Comparison of ENCODE assay signal across 8 mouse cellular contexts in genomic region chr17:80455648-80456047, GRCm38 (mm10). TPM values are rescaled to one million over a fixed set of nuclear protein-coding genes. Genes with fewer than 3 reads are reported as not detected.
DNase-seq lines count a peak whose midpoint lies in the region; ATAC-seq and TF ChIP-seq lines count a peak whose summit lies in the region.

No protein-coding gene starts in this region.

- peak; percentile 95 for TF ChIP-seq RAD21 in CH12.LX (IDR thresholded peaks at IDR 0.05; ENCODE audit: low read depth, low read length)

- dilution Hi-C loops in CH12.LX (cut with MboI; ENCODE audit: extremely low pct_ligation_motif_present, extremely low pct_unique_long_range_greater_than_20kb, low sequenced_read_pairs), result loop anchor here (25.0 kb wide), 1 partner anchor 107 kb away; no protein-coding TSS in a partner anchor

- no peak for ATAC-seq in Patski
- peak; percentile 32 to 59; a peak in 1 of 4 replicates for ATAC-seq in hematopoietic stem cell, adult 5-6 weeks (replicated peaks in 1 of 2; ENCODE audit: insufficient read depth in 1 of 2, low FRiP score in 2 of 2, low TSS enrichment in 1 of 2, low read depth in 1 of 2, poor library complexity in 2 of 2, severe bottlenecking in 2 of 2)
- ATAC-seq in neutrophil, adult 5-6 weeks (ENCODE audit: extremely low read depth, insufficient number of reproducible peaks, low FRiP score, poor library complexity, severe bottlenecking), result peak; percentile 76

- peaks cover 11 to 64% of the 10 kb centered on the region in 2 experiments for H3K36me3 ChIP-seq in CH12.LX (replicated peaks in 1 of 2; ENCODE audit: control insufficient read depth in 1 of 2, insufficient read depth in 1 of 2, low read length in 1 of 2)

- DNase-seq in kidney, postnatal 14 days, result peak; percentile 37
- no peak for DNase-seq in kidney, postnatal 4 days
- DNase-seq in CH12.LX (ENCODE audit: extremely low read depth) (peak; percentile 62), Patski (ENCODE audit: low read depth, low spot score) (no peak)
- no peak for DNase-seq in adrenal gland, adult 2 months
- no peak for DNase-seq in spleen, adult 18-20 months

- H3K9ac ChIP-seq in CH12.LX (ENCODE audit: insufficient read depth, low read depth), result no peak overlapping the region

- TF ChIP-seq CTCF in CH12.LX (conservative IDR thresholded peaks at IDR 0.05 in 1 of 2, IDR thresholded peaks at IDR 0.05 in 1 of 2; ENCODE audit: low read depth in 2 of 2, low read length in 2 of 2), result peak; percentile 63 to 94
- TF ChIP-seq CTCF in Patski (IDR thresholded peaks at IDR 0.05), result peak; percentile 65

- no peak overlapping the region for H3K27ac ChIP-seq in CH12.LX (ENCODE audit: insufficient read depth, low read depth)

- no peak overlapping the region for H3K4me3 ChIP-seq in CH12.LX (replicated peaks in 1 of 3; ENCODE audit: low read depth in 2 of 3, low read length in 2 of 3, poor library complexity in 1 of 3)

- no peaks in the 10 kb centered on the region for H3K27me3 ChIP-seq in CH12.LX (replicated peaks)
- no peaks in the 10 kb centered on the region for H3K27me3 ChIP-seq in Patski

- H3K4me2 ChIP-seq in CH12.LX (ENCODE audit: insufficient read depth, low read depth, poor library complexity, severe bottlenecking), result no peak overlapping the region

- in situ Hi-C loops in CH12.LX (cut with MboI; ENCODE audit: low pct_ligation_motif_present, low pct_unique_long_range_greater_than_20kb, low sequenced_read_pairs), result no loop called here
- in situ Hi-C loops in Patski (cut with MboI; ENCODE audit: low pct_unique_long_range_greater_than_20kb), result loop anchor here (10.0 to 25.0 kb wide), 2 partner anchors 99 to 557 kb away; no protein-coding TSS in a partner anchor

- POLR2A ChIA-PET in Patski (lab: Charles Lee), result no interaction called here

- CTCF ChIA-PET in Patski (lab: Charles Lee), result interaction anchor here (0.6 to 3.5 kb wide), 15 partner anchors 8 to 148 kb away, joined by 3 to 41 read pairs (median 3); partner anchors contain the start of gene Arhgef33

- no peak for TF ChIP-seq EP300 in CH12.LX (IDR thresholded peaks at IDR 0.05; ENCODE audit: low read length)

- no peaks in the 10 kb centered on the region; a peak in 1 of 4 replicates for H3K4me1 ChIP-seq in CH12.LX (ENCODE audit: control insufficient read depth in 1 of 2, insufficient read depth in 2 of 2)

- H3K79me2 ChIP-seq in CH12.LX (replicated peaks; ENCODE audit: control insufficient read depth, extremely low read depth, insufficient read depth, poor library complexity, severe bottlenecking), result peaks cover 6% of the 10 kb centered on the region

- H3K9me3 ChIP-seq in CH12.LX (replicated peaks; ENCODE audit: low read length), result no peaks in the 10 kb centered on the region

- no peak for TF ChIP-seq POLR2A in CH12.LX (IDR thresholded peaks at IDR 0.05; ENCODE audit: low read depth, low read length)

TF ChIP-seq in CH12.LX, 34 proteins besides CTCF, POLR2A, EP300 and RAD21:
- peak; percentile 72 for TF ChIP-seq ZC3H11A (IDR thresholded peaks at IDR 0.05; ENCODE audit: low read depth, low read length)
- 0 out of 2 replicates have a peak, but pooled peaks have one; percentile 42 for TF ChIP-seq ZNF384 (IDR thresholded peaks at IDR 0.05; ENCODE audit: low read depth, low read length)
- TF ChIP-seq MXI1 (IDR thresholded peaks at IDR 0.05; ENCODE audit: low read depth, low read length), result no peak
- peak; percentile 93 for TF ChIP-seq SMC3 (IDR thresholded peaks at IDR 0.05; ENCODE audit: low read depth, low read length)

RNA-seq across cellular contexts. Expression of gene Sos1, which starts 24.6 kb away (rescaled TPM):
- total RNA-seq in CH12.LX (2012; rRNA removed), result 4.7 TPM in 2 replicates
- total RNA-seq in CH12.LX (2014; rRNA removed), result 3.6 and 4.0 TPM in 2 replicates
- 9.5 and 10.7 TPM in 2 replicates for polyA plus RNA-seq in CH12.LX (2012; ENCODE audit: insufficient read length, low read depth)
- 23.2 TPM for polyA plus RNA-seq in Patski (2021)
- 12.4 and 13.6 TPM in 2 replicates for total RNA-seq in hematopoietic stem cell, adult 5-6 weeks (2017)
- 14.6 and 15.9 TPM in 2 replicates for total RNA-seq in neutrophil, adult 5-6 weeks (2017)
- 10 to 100 TPM; 23.7 to 29.0 TPM for total RNA-seq in adrenal gland, adult 2 months (2021)
- polyA plus RNA-seq in adrenal gland, adult 2 months (2012; rRNA removed), result 2.0 and 2.8 TPM in 2 replicates

Comparison
In these comparisons a context has a peak if more than half of its experiments do, and no peak if none do; other contexts are left out.
1. DNase-seq: peak in kidney, postnatal 14 days (single experiment) and CH12.LX (single experiment); none in kidney, postnatal 4 days (0 of 2), Patski (single experiment), adrenal gland, adult 2 months (single experiment) and spleen, adult 18-20 months (0 of 2).